Mouse (Mus musculus): ENCODE measurements around the gene Slpi. TPM values are rescaled to one million over a fixed set of nuclear protein-coding genes. Genes with fewer than 3 reads are reported as not detected.
A peak's percentile ranks its signal among the peaks of the same experiment; 100 is the strongest.

The Slpi gene
- polyA plus RNA-seq, 1 experiment = 2.1 TPM

DNA sequence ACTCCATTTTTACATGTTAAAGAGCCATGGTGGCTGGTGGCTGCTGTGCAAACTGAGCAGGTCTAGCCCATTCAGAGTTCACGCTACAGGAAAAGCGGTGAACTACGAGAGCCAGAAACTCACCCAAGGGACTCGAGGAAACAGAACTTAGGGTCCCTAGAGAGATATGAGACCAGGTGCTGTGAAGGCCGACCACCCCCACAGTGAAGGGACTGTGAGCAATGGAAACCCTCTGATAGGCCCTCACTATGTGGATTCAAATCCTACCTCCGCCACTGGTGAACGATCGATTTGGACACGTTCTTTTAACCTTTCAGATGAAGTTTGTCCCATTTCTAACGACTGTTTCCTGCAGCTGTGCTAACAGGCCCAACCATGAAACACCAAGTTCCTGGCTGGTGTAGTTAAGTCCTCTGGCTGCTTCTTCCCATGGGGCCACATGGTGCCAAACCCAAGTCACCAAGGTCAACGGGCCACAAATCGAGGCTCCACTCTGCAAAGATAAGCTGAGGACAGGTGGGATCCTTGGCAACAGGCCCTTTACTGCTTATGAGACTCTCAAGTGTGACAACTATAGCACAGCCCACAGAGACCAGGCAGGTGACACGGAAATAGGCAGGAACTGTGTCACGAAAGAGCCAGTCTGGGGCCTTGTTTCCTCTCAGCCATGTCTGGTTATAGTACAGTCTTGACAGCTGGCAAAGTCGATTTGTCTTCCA, 33.9 kb upstream of the Slpi start:
- no peak overlapping the region for H3K27ac ChIP-seq (ENCODE audit: insufficient read depth, low read depth, low read length)
- no peak for TF ChIP-seq CTCF (IDR thresholded peaks at IDR 0.05; ENCODE audit: low read depth, low read length)
- no peak for TF ChIP-seq POLR2A (IDR thresholded peaks at IDR 0.05; ENCODE audit: borderline replicate concordance, low read depth, low read length)
- H3K4me3 ChIP-seq (ENCODE audit: insufficient read depth, low read length) = no peak overlapping the region
- H3K4me1 ChIP-seq (ENCODE audit: control insufficient read depth, insufficient read depth, low read length) = peaks cover under 1% of the 10 kb centered on the region; the same call in 1 of the 2 replicates

DNA sequence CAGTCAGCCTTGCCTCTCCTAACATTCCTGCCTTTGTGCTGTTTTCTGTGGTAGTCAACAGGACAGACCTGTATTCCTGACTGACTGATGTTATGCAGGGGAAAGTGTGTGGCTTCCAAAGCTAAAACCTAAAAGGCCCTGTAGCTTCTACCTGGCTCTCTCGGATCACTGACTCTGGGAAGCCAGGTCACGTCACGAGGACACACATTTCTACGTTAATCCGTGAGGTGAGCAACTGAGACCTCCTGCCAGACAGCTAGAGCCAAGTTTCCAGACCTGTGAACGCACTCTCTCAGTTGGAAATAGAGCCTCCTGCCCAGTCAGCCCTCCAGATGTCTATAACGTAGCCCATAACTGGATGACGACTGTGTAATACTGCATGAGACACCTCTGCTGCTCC, 33.1 kb upstream of the Slpi start:
- TF ChIP-seq CTCF (IDR thresholded peaks at IDR 0.05; ENCODE audit: low read depth, low read length) = no peak
- no peak for TF ChIP-seq POLR2A (IDR thresholded peaks at IDR 0.05; ENCODE audit: borderline replicate concordance, low read depth, low read length)
- H3K4me1 ChIP-seq (ENCODE audit: control insufficient read depth, insufficient read depth, low read length) = peaks cover 5% of the 10 kb centered on the region
- no peak overlapping the region for H3K27ac ChIP-seq (ENCODE audit: insufficient read depth, low read depth, low read length)
- no peak overlapping the region for H3K4me3 ChIP-seq (ENCODE audit: insufficient read depth, low read length)

DNA sequence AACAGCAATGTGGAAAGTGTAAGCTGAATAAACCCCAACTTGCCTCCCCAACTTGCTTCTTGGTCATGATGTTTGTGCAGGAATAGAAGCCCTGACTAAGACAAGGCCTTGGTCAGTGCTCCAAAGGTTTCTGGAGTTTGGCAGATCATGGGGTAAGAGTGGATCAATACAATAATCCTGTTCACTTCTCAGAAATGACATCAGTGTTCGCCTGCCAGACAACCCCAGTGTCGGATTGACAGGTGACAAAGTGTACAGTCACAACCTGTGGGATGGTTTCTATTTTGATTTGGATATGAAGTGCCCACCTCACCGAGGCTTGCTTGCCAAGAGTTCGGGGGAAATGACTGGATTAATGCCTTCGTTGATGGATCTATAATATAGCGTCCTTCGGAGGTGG, 32.4 kb upstream of the Slpi start:
- H3K4me3 ChIP-seq (ENCODE audit: insufficient read depth, low read length) = no peak overlapping the region
- peaks cover 5% of the 10 kb centered on the region for H3K4me1 ChIP-seq (ENCODE audit: control insufficient read depth, insufficient read depth, low read length)
- TF ChIP-seq CTCF (IDR thresholded peaks at IDR 0.05; ENCODE audit: low read depth, low read length) (no peak), POLR2A (IDR thresholded peaks at IDR 0.05; ENCODE audit: borderline replicate concordance, low read depth, low read length) (no peak)
- no peak overlapping the region for H3K27ac ChIP-seq (ENCODE audit: insufficient read depth, low read depth, low read length)

DNA sequence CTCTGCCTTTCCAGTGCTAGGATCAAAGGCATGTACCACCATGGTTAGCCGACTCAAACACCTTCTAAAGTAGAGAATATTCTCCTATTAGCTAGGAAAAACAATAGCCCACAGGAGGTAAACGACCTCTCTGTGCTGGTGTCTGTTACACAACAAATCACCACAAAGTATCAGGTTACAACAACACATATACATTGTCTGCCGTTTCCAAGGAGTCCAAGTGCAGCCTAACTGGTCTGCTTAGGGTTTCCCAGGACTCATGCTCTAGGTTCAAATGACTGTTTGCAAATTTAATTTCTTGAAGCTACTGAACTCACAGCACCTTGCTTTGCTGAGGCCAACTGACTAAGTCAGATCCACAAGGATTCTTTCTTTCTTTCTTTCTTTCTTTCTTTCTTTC, 30.6 kb upstream of the Slpi start:
- TF ChIP-seq POLR2A (IDR thresholded peaks at IDR 0.05; ENCODE audit: borderline replicate concordance, low read depth, low read length) = no peak
- no peak for TF ChIP-seq CTCF (IDR thresholded peaks at IDR 0.05; ENCODE audit: low read depth, low read length)
- no peak overlapping the region for H3K27ac ChIP-seq (ENCODE audit: insufficient read depth, low read depth, low read length)
- no peak overlapping the region for H3K4me3 ChIP-seq (ENCODE audit: insufficient read depth, low read length)
- peaks cover 5% of the 10 kb centered on the region for H3K4me1 ChIP-seq (ENCODE audit: control insufficient read depth, insufficient read depth, low read length)

- H3K4me3 ChIP-seq (ENCODE audit: insufficient read depth, low read length) = no peak overlapping the region
- no peak overlapping the region for H3K27ac ChIP-seq (ENCODE audit: insufficient read depth, low read depth, low read length)
- no peak for TF ChIP-seq POLR2A (IDR thresholded peaks at IDR 0.05; ENCODE audit: borderline replicate concordance, low read depth, low read length)
- TF ChIP-seq CTCF (IDR thresholded peaks at IDR 0.05; ENCODE audit: low read depth, low read length) = no peak
- H3K4me1 ChIP-seq (ENCODE audit: control insufficient read depth, insufficient read depth, low read length) = peaks cover 5% of the 10 kb centered on the region
These were observed 29.5 kb upstream of the Slpi start for GRCm38 (mm10) chr2:164418308-164418875.

GRCm38 (mm10) chr2:164417198-164417597, 28.3 kb upstream of the Slpi start:
- H3K4me1 ChIP-seq (ENCODE audit: control insufficient read depth, insufficient read depth, low read length) = peaks cover 5% of the 10 kb centered on the region
- no peak overlapping the region for H3K27ac ChIP-seq (ENCODE audit: insufficient read depth, low read depth, low read length)
- no peak for TF ChIP-seq CTCF (IDR thresholded peaks at IDR 0.05; ENCODE audit: low read depth, low read length)
- no peak for TF ChIP-seq POLR2A (IDR thresholded peaks at IDR 0.05; ENCODE audit: borderline replicate concordance, low read depth, low read length)
- no peak overlapping the region for H3K4me3 ChIP-seq (ENCODE audit: insufficient read depth, low read length)

GRCm38 (mm10) chr2:164414581-164414980, 25.7 kb upstream of the Slpi start:
- Histone ChIP-seq H3K4me3 (ENCODE audit: insufficient read depth, low read length) (no peak overlapping the region), H3K4me1 (ENCODE audit: control insufficient read depth, insufficient read depth, low read length) (peaks cover 5% of the 10 kb centered on the region), H3K27ac (ENCODE audit: insufficient read depth, low read depth, low read length) (no peak overlapping the region)
- no peak for TF ChIP-seq CTCF (IDR thresholded peaks at IDR 0.05; ENCODE audit: low read depth, low read length)
- no peak for TF ChIP-seq POLR2A (IDR thresholded peaks at IDR 0.05; ENCODE audit: borderline replicate concordance, low read depth, low read length)

DNA sequence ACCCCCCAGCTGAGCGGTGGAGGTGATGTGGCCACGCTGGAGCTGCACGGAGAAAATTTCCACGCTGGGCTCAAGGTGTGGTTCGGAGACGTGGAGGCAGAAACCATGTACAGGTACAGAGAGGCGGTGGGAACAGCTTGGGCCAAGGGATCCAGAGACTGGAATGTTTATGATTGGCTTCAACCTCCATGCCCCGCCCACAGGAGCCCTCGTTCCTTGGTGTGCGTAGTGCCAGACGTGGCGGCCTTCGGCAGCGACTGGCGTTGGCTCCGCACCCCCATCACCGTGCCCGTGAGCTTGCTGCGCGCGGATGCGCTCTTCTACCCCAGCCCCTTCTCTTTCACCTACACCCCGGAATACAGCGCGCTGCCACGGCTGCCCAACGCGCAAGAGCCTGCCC, 25.3 kb upstream of the Slpi start:
- Histone ChIP-seq H3K27ac (ENCODE audit: insufficient read depth, low read depth, low read length) (no peak overlapping the region), H3K4me3 (ENCODE audit: insufficient read depth, low read length) (no peak overlapping the region), H3K4me1 (ENCODE audit: control insufficient read depth, insufficient read depth, low read length) (peaks cover 5% of the 10 kb centered on the region)
- TF ChIP-seq CTCF (IDR thresholded peaks at IDR 0.05; ENCODE audit: low read depth, low read length) = no peak
- no peak for TF ChIP-seq POLR2A (IDR thresholded peaks at IDR 0.05; ENCODE audit: borderline replicate concordance, low read depth, low read length)

DNA sequence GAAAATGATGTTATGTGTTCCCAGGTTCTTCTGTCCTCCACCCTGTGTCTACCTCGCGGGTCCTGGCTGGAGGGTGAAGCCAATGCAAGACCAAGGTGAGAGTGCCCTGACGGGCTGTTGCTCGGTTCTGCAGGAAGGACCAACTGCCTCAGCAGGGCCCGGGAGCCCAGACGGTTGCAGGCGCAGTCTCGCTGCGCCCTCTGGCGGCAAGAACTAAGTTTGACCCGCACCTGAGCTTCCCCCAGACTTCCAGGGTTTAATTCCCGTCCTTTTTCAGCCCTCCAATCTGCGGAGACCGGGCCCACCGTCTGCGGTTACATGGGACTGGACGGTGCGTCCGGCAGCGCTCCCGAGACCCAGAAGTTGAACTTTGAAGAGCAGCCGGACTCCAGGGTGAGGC, 18.8 kb upstream of the Slpi start:
- no peaks in the 10 kb centered on the region for H3K4me1 ChIP-seq (ENCODE audit: control insufficient read depth, insufficient read depth, low read length)
- TF ChIP-seq POLR2A (IDR thresholded peaks at IDR 0.05; ENCODE audit: borderline replicate concordance, low read depth, low read length) (no peak), CTCF (IDR thresholded peaks at IDR 0.05; ENCODE audit: low read depth, low read length) (peak; percentile 97)
- H3K27ac ChIP-seq (ENCODE audit: insufficient read depth, low read depth, low read length) = no peak overlapping the region
- 0 out of 2 replicates have a peak overlapping the region, but pooled peaks have one; percentile 3 for H3K4me3 ChIP-seq (ENCODE audit: insufficient read depth, low read length)

- TF ChIP-seq CTCF (IDR thresholded peaks at IDR 0.05; ENCODE audit: low read depth, low read length) (no peak), POLR2A (IDR thresholded peaks at IDR 0.05; ENCODE audit: borderline replicate concordance, low read depth, low read length) (no peak)
- no peak overlapping the region for H3K27ac ChIP-seq (ENCODE audit: insufficient read depth, low read depth, low read length)
- H3K4me1 ChIP-seq (ENCODE audit: control insufficient read depth, insufficient read depth, low read length) = no peaks in the 10 kb centered on the region
- no peak overlapping the region for H3K4me3 ChIP-seq (ENCODE audit: insufficient read depth, low read length)
These were observed 16.6 kb upstream of the Slpi start for GRCm38 (mm10) chr2:164405519-164405918.
